25 mouse cellular contexts compared by ENCODE assay signal in the genomic region with DNA sequence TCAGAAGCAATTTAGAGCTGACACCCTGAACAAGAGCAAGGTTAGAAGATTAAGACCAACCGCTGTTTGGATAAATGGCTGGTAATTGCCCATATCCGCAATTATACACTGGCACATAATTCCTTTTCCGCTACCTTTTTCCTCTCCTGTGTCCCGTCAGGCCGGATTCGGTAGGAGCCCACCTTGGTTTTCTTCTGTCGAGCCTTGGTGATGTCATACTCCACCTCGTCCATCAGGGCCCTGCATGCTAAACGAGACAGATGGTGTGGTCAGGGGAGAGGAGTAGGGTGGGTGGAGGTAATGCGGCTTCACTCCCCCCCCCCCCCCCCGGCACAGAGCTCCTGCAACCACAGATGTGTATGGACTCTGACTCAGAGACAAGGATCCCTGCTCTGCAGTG. TPM values are rescaled to one million over a fixed set of nuclear protein-coding genes. Genes with fewer than 3 reads are reported as not detected.
DNase-seq lines count a peak whose midpoint lies in the region; ATAC-seq lines count a peak whose summit lies in the region.
"Had no signal": no experiment of that assay in that cellular context is flagged by ENCODE, and none has a peak within 500 bp of the region (broad histone marks: within the 10 kb centered on the region; RNA-seq: fewer than 3 reads in every experiment).

A gene (minus strand): TSS at position 233 of the 400 bp plus-strand sequence.

- H3K9me3 ChIP-seq in hindbrain, embryonic 12.5 days (replicated peaks), result no peaks in the 10 kb centered on the region
- no peaks in the 10 kb centered on the region for H3K9me3 ChIP-seq in midbrain, embryonic 11.5 days (ENCODE audit: control insufficient read depth, low read length)
- H3K9me3 ChIP-seq in kidney, embryonic 16.5 days (ENCODE audit: low read length), result no peaks in the 10 kb centered on the region
- H3K9me3 ChIP-seq: embryonic facial prominence, embryonic 13.5 days; G1E; heart, embryonic 15.5 days; megakaryocyte, embryonic 14.5 days had no signal

- no peak within 1 kb of the TSS for H3K9ac ChIP-seq in hindbrain, embryonic 12.5 days
- no peak within 1 kb of the TSS for H3K9ac ChIP-seq in midbrain, embryonic 11.5 days (ENCODE audit: low read length)
- H3K9ac ChIP-seq in kidney, embryonic 16.5 days (replicated peaks; ENCODE audit: low read length), result no peak within 1 kb of the TSS
- H3K9ac ChIP-seq: embryonic facial prominence, embryonic 13.5 days; heart, embryonic 15.5 days had no signal

- H3K4me1 ChIP-seq in hindbrain, embryonic 12.5 days, result no peaks in the 10 kb centered on the region
- H3K4me1 ChIP-seq in midbrain, embryonic 11.5 days (ENCODE audit: control insufficient read depth, insufficient read depth, low read length), result no peaks in the 10 kb centered on the region
- H3K4me1 ChIP-seq in kidney, embryonic 16.5 days (ENCODE audit: insufficient read depth, low read length), result no peaks in the 10 kb centered on the region
- H3K4me1 ChIP-seq: embryonic facial prominence, embryonic 13.5 days; heart, embryonic 15.5 days had no signal

- no peak within 1 kb of the TSS for H3K4me2 ChIP-seq in hindbrain, embryonic 12.5 days (replicated peaks)
- H3K4me2 ChIP-seq in midbrain, embryonic 11.5 days, result no peak within 1 kb of the TSS
- H3K4me2 ChIP-seq in kidney, embryonic 16.5 days (replicated peaks; ENCODE audit: low read depth, low read length), result no peak within 1 kb of the TSS
- H3K4me2 ChIP-seq: embryonic facial prominence, embryonic 13.5 days; heart, embryonic 15.5 days had no signal

- WGBS in hindbrain, embryonic 12.5 days, result 68% methylated on average over 11 of the region's 11 CpGs
- WGBS in midbrain, embryonic 11.5 days, result 71% methylated on average over 11 of the region's 11 CpGs
- 77% methylated on average over 10 of the region's 11 CpGs for WGBS in kidney, embryonic 16.5 days

- no peaks in the 10 kb centered on the region for H3K27me3 ChIP-seq in hindbrain, embryonic 12.5 days
- H3K27me3 ChIP-seq in midbrain, embryonic 11.5 days (ENCODE audit: control insufficient read depth, insufficient read depth, low read length), result no peaks in the 10 kb centered on the region
- H3K27me3 ChIP-seq in kidney, embryonic 16.5 days (ENCODE audit: insufficient read depth, low read length), result no peaks in the 10 kb centered on the region
- H3K27me3 ChIP-seq: heart, embryonic 15.5 days had no signal

- DNase-seq in heart, adult 11 months, result peak; percentile 64
- DNase-seq in heart, postnatal 14 days, result no peak
- DNase-seq in midbrain, embryonic 11.5 days (ENCODE audit: low spot score, missing footprints), result no peak
- no peak for DNase-seq in heart, postnatal 36 days
- no peak for DNase-seq in c-Kit-positive CD71-positive TER-119-positive erythroid progenitor cells, embryonic 14.5 days (ENCODE audit: low spot score)
- DNase-seq: adrenal gland, postnatal 14 days; gastrocnemius, postnatal 14 days; heart, adult 2 months; kidney, adult 18-20 months; kidney, postnatal 10 days; left cerebral cortex, postnatal 4 days; liver; lung, adult 18-20 months; lung, postnatal 14 days; spleen, adult 18-20 months; thymus, postnatal 36 days had no signal

- ATAC-seq in hindbrain, embryonic 12.5 days (ENCODE audit: low FRiP score), result no peak
- ATAC-seq in midbrain, embryonic 11.5 days (ENCODE audit: low FRiP score), result no peak
- ATAC-seq in kidney, embryonic 16.5 days (ENCODE audit: low FRiP score, low TSS enrichment), result no peak
- ATAC-seq: forebrain, embryonic 14.5 days had no signal

- no peak within 1 kb of the TSS for H3K4me3 ChIP-seq in hindbrain, embryonic 12.5 days
- no peak within 1 kb of the TSS for H3K4me3 ChIP-seq in midbrain, embryonic 11.5 days (ENCODE audit: low read depth, low read length)
- H3K4me3 ChIP-seq in kidney, embryonic 16.5 days (ENCODE audit: low read length), result no peak within 1 kb of the TSS
- H3K4me3 ChIP-seq: embryonic facial prominence, embryonic 13.5 days; heart, adult 2 months; heart, embryonic 15.5 days; megakaryocyte, embryonic 14.5 days; myocyte had no signal

- intact Hi-C loops in heart, postnatal 14 days (cut with DNase I), result no loop called here
- intact Hi-C loops in heart, postnatal 36 days (cut with DNase I), result no loop called here

- no peak within 1 kb of the TSS for H3K27ac ChIP-seq in hindbrain, embryonic 12.5 days
- no peak within 1 kb of the TSS for H3K27ac ChIP-seq in midbrain, embryonic 11.5 days (ENCODE audit: low read depth, low read length)
- H3K27ac ChIP-seq in kidney, embryonic 16.5 days (ENCODE audit: low read length), result no peak within 1 kb of the TSS
- H3K27ac ChIP-seq: embryonic facial prominence, embryonic 13.5 days; heart, adult 2 months; heart, embryonic 15.5 days had no signal

- no peaks in the 10 kb centered on the region for H3K36me3 ChIP-seq in hindbrain, embryonic 12.5 days
- H3K36me3 ChIP-seq in midbrain, embryonic 11.5 days (ENCODE audit: control insufficient read depth, insufficient read depth, low read length), result no peaks in the 10 kb centered on the region
- no peaks in the 10 kb centered on the region for H3K36me3 ChIP-seq in kidney, embryonic 16.5 days (ENCODE audit: insufficient read depth, low read length)
- H3K36me3 ChIP-seq: embryonic facial prominence, embryonic 13.5 days; G1E; heart, embryonic 15.5 days had no signal

RNA-seq across cellular contexts. Expression of the gene that starts here (rescaled TPM):
- not detected for total RNA-seq in heart, postnatal 14 days (2021)
- polyA plus RNA-seq in hindbrain, embryonic 12.5 days (2016; fragmentation: Nextera tagmentation; extraction: Ambion mirVana), result 50.6 and 69.9 TPM in 2 replicates
- polyA plus RNA-seq in midbrain, embryonic 11.5 days (2014; fragmentation: Nextera tagmentation; extraction: Ambion mirVana), result 130 and 131 TPM in 2 replicates
- total RNA-seq in heart, postnatal 36 days (2021), result not detected
- 0.12 and 0.15 TPM in 2 replicates for polyA plus RNA-seq in kidney, embryonic 16.5 days (2015; fragmentation: Nextera tagmentation; extraction: Ambion mirVana)
- total RNA-seq: common myeloid progenitor, adult 5-6 weeks; heart, adult 2 months had no signal
- polyA plus RNA-seq: G1E; heart, adult 2 months; heart, embryonic 15.5 days; myocyte had no signal

Comparison
In these comparisons a context has a peak if more than half of its experiments do, and no peak if none do; other contexts are left out.
1. RNA of the gene that starts here (polyA plus RNA-seq): 130 to 131 TPM in midbrain, embryonic 11.5 days and 50.6 to 69.9 TPM in hindbrain, embryonic 12.5 days; 0.12 to 0.15 TPM in kidney, embryonic 16.5 days; every median in the first group is over 10 times any median in the second.